Mouse (Mus musculus): Measurements from ENCODE around the gene Acot11. TPM values are rescaled to one million over a fixed set of nuclear protein-coding genes. Genes with fewer than 3 reads are reported as not detected.
A peak's percentile ranks its signal among the peaks of the same experiment; 100 is the strongest.
"Not testable (repeated sequence)": the region's sequence is repeated elsewhere in the genome, so short reads cannot be mapped to it uniquely, and the experiment has no call there.

The Acot11 gene
- polyA plus RNA-seq, 1 experiment from 2014 or later, result 6.1 TPM

DNA sequence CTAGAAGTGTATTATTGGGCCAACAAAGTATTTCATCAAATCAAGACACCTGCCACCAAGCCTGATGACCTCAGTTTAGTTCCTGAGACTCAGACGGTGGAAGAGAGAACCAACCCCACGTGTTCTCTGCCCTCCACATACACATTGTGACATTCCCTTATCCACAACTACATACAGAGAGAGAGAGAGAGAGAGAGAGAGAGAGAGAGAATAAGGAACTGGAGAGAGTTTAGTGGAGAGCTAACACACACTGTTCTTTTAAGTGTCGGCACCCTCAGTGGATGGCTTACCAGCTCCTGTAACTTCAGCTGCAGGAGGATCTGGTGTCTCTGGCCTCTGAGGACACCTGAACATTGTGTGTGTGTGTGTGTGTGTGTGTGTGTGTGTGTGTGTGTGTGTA lies 2.5 kb upstream of the Acot11 start:
- no peak overlapping the region for H3K4me2 ChIP-seq
- ATAC-seq (replicated peaks; ENCODE audit: insufficient number of reproducible peaks, insufficient read depth, low FRiP score, low read depth), result no peak
- 62% methylated on average over 3 of the region's 3 CpGs for WGBS
- no peak overlapping the region for H3K4me3 ChIP-seq
- no peak overlapping the region for H3K27ac ChIP-seq
- H3K27me3 ChIP-seq, result no peaks in the 10 kb centered on the region
- peaks cover 11% of the 10 kb centered on the region for H3K4me1 ChIP-seq (replicated peaks)
- H3K36me3 ChIP-seq, result no peaks in the 10 kb centered on the region
- no peak overlapping the region for H3K9ac ChIP-seq
- H3K9me3 ChIP-seq (replicated peaks), result no peaks in the 10 kb centered on the region

DNA sequence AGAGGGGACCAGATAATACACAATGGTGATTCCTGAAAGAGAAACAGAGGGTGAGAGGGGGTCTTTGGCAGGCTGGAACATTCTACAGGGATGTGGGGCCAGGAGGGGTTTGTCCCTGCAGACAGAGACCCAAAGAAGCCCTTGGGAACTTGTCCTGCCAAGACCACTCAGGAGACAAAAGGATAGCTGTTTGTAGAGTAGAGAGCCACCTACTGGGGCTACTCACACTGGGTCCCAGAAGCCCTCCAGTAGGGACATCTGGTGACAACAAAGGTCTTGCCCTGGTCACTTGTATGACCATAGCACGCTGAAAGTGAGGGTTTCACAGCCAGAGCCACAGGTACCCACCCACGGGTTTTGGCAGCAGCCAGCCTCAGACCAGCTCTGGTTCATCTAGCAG lies 1.1 kb upstream of the Acot11 start:
- 37% methylated on average over 2 of the region's 2 CpGs for WGBS
- peaks cover 11% of the 10 kb centered on the region for H3K4me1 ChIP-seq (replicated peaks)
- no peak overlapping the region for H3K4me2 ChIP-seq
- H3K9me3 ChIP-seq (replicated peaks), result no peaks in the 10 kb centered on the region
- H3K27me3 ChIP-seq, result no peaks in the 10 kb centered on the region
- H3K36me3 ChIP-seq, result no peaks in the 10 kb centered on the region
- no peak overlapping the region for H3K4me3 ChIP-seq
- H3K9ac ChIP-seq, result no peak overlapping the region
- ATAC-seq (replicated peaks; ENCODE audit: insufficient number of reproducible peaks, insufficient read depth, low FRiP score, low read depth), result no peak
- H3K27ac ChIP-seq, result no peak overlapping the region

DNA sequence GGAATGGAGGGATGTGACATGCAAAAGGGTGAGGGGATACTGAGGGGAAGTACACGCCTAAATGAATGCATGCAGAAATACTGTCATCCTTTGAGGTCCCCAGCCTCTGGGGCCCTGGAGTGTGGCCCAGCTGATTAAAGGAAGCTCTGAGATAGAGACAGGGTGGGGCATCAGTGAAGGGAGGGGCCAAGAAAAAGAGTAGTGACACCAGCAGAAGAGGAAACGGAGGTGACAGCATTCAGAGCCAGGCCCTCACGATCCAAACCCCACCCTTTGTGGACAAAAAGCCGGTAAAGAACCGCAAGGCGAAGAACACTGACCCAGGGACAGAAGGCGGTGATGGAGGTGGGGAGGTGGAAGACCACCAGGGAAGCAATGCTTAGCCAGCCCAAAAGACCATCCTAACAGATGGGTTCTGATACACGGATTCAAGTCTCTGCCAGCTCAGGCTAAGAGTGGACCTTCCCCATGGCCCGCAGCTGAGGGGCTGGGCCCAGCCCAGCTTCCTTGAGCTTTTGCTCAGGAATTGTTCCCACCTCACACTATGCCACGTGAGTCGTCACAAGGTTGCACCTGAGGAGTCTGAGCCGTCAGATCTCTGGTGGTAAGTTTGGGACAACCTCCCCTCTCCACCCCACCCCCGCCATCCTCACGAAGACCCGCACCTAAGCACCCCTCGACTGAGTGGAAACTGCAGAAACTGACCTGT lies 443 bp downstream of the Acot11 start:
- no peaks in the 10 kb centered on the region for H3K9me3 ChIP-seq (replicated peaks)
- H3K27me3 ChIP-seq, result no peaks in the 10 kb centered on the region
- 0 out of 2 replicates have a peak, but pooled peaks have one; percentile 19 for ATAC-seq (replicated peaks; ENCODE audit: insufficient number of reproducible peaks, insufficient read depth, low FRiP score, low read depth)
- peak overlapping the region; percentile 44 for H3K4me3 ChIP-seq
- no peak overlapping the region for H3K27ac ChIP-seq
- H3K4me2 ChIP-seq, result peak overlapping the region; percentile 78
- H3K4me1 ChIP-seq (replicated peaks), result peaks cover 23% of the 10 kb centered on the region
- H3K9ac ChIP-seq, result peak overlapping the region; percentile 51
- WGBS, result 36% methylated on average over 16 of the region's 16 CpGs
- no peaks in the 10 kb centered on the region for H3K36me3 ChIP-seq

DNA sequence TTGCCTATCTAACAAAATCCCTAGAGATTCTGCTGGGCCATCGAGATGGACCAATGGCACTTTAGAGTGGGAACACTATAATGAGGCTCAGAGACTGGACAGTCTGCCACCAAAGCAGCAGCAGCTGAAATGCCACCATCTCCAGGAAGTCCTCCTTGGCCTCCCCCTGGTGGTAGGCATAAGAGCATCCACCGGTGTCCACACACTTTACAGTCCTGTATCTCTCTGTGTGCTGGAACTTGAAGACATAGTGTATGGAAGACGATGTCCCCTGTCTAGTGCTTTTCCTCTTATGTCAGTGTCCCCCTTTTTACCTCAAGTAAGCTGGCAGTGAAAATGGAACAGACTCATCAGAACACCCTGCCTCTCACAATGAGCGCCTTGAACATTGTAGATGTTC lies 1.0 kb downstream of the Acot11 start:
- Histone ChIP-seq H3K4me2 (no peak overlapping the region), H3K27ac (no peak overlapping the region), H3K27me3 (no peaks in the 10 kb centered on the region), H3K4me1 (replicated peaks) (peaks cover 27% of the 10 kb centered on the region), H3K9ac (no peak overlapping the region), H3K36me3 (no peaks in the 10 kb centered on the region), H3K4me3 (no peak overlapping the region), H3K9me3 (replicated peaks) (no peaks in the 10 kb centered on the region)
- no peak for ATAC-seq (replicated peaks; ENCODE audit: insufficient number of reproducible peaks, insufficient read depth, low FRiP score, low read depth)
- WGBS, result 80% methylated on average over 4 of the region's 4 CpGs

DNA sequence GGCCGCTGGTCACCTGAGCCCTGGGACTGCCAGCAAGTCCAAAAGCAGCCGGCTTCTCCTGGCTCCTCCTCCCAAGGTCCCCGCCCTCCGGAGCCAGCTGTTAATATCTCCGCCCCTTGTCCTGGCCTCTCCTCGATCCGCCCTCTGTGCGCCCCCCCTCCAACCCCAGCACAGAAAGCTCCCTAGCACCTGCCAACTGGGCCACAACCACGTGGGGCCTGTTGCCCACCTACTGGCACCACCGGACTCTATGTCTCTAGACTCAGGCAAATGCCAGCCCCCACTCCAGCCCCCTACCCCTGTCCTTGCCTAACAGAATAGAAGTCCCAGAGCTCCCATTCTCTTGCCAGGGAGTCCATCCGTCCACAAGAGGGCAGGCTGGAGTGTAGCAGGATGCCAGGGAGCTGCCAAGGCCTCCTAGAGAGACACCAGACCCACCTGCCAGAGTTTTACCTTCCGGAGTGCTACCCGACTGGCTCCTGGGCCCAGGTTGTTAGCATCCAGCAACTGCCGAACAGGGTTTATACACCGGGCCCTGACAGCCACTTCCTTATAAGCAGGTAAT lies 4.9 kb downstream of the Acot11 start:
- Histone ChIP-seq H3K4me2 (peak overlapping the region; percentile 62), H3K36me3 (no peaks in the 10 kb centered on the region), H3K4me3 (peak overlapping the region; percentile 45), H3K4me1 (replicated peaks) (peaks cover 33% of the 10 kb centered on the region), H3K27ac (peak overlapping the region; percentile 78), H3K27me3 (no peaks in the 10 kb centered on the region), H3K9me3 (replicated peaks) (no peaks in the 10 kb centered on the region), H3K9ac (peak overlapping the region; percentile 26; the same call in 1 of the 2 replicates)
- ATAC-seq (replicated peaks; ENCODE audit: insufficient number of reproducible peaks, insufficient read depth, low FRiP score, low read depth), result peak; percentile 85
- WGBS, result 9% methylated on average over 15 of the region's 15 CpGs

DNA sequence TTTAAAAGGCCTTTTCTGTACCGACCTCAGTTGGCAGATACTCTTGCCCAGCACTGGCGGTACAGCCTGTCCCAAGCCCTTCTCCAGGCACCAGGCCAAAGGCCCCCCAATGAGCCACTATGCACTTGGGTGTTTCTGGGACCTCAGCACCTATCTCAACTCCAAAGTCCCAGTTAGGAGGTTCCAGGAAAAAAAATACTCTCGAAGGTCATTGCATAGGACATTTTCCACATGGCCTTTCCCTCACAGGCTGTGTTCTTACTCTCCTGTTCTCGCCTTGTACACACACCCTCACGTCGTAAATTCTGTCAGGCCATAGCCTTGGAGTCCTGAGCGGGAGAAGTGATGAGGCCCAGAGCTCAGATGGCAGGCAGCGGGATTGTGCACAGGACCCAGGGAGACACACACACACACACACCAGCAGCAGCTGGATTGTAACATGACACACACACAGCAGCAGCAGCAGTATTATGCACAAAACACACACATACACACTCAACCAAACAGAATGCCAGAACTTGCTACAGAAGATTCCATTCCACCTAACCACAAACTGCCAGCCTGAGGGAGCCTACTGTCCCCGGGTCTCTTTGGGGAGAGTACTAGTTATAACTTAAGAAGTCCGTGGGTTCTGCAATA lies 5.8 kb downstream of the Acot11 start:
- H3K27ac ChIP-seq, result peak overlapping the region; percentile 78
- H3K4me2 ChIP-seq, result peak overlapping the region; percentile 62
- H3K9ac ChIP-seq, result peak overlapping the region; percentile 26; the same call in 1 of the 2 replicates
- peak overlapping the region; percentile 45 for H3K4me3 ChIP-seq
- ATAC-seq (replicated peaks; ENCODE audit: insufficient number of reproducible peaks, insufficient read depth, low FRiP score, low read depth), result 0 out of 2 replicates have a peak, but pooled peaks have one; percentile 18
- 30% methylated on average over 10 of the region's 10 CpGs for WGBS
- no peaks in the 10 kb centered on the region for H3K36me3 ChIP-seq
- no peaks in the 10 kb centered on the region for H3K9me3 ChIP-seq (replicated peaks)
- peaks cover 25% of the 10 kb centered on the region for H3K4me1 ChIP-seq (replicated peaks)
- H3K27me3 ChIP-seq, result no peaks in the 10 kb centered on the region

DNA sequence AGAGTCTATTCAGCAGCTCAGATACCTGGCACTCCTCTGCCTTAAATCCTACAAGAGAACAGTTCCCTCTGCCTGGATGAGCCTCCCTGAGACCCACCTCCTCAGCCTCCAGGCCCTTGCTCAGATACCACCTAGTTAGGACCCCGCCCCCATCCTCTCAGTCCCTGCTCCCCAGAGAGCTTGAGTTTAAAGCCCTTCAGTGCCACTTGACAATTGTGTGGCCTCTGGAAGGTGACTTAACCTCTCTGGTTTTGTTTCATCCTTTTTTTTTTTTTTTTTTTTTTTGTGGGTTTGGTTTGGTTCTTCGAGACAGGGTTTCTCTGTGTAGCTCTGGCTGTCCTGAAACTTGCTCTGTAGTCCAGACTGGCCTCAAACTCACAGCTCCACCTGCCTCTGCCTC lies 9.5 kb downstream of the Acot11 start:
- 95% methylated on average over 2 of the region's 2 CpGs for WGBS
- Histone ChIP-seq H3K9me3 (replicated peaks) (no peaks in the 10 kb centered on the region), H3K4me1 (replicated peaks) (peaks cover 24% of the 10 kb centered on the region), H3K27ac (no peak overlapping the region), H3K27me3 (no peaks in the 10 kb centered on the region), H3K4me3 (no peak overlapping the region), H3K4me2 (no peak overlapping the region), H3K9ac (no peak overlapping the region), H3K36me3 (no peaks in the 10 kb centered on the region)
- no peak for ATAC-seq (replicated peaks; ENCODE audit: insufficient number of reproducible peaks, insufficient read depth, low FRiP score, low read depth)

DNA sequence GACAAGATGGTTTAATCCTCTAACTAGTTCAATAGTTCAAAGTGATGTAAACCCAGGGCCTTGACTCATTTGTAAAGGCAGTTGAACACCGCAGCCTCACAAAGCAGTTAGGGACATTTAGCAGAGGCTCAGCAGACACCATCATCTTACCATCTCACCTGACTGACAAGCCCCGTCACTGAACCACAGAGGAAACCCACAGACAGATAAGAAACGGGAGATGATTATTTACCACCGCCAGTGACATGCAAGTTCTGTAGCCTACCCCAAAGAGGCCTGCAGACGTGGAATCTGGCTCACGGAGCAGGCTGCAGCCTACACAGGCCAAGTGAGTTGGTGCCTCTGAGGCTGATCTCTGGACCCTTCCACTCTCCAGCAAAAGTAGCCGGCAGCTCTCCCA lies 10.6 kb downstream of the Acot11 start:
- Histone ChIP-seq H3K27ac (no peak overlapping the region), H3K4me2 (no peak overlapping the region), H3K36me3 (no peaks in the 10 kb centered on the region), H3K4me1 (replicated peaks) (peaks cover 24% of the 10 kb centered on the region), H3K27me3 (no peaks in the 10 kb centered on the region), H3K9ac (no peak overlapping the region), H3K9me3 (replicated peaks) (no peaks in the 10 kb centered on the region), H3K4me3 (no peak overlapping the region)
- ATAC-seq (replicated peaks; ENCODE audit: insufficient number of reproducible peaks, insufficient read depth, low FRiP score, low read depth), result no peak
- WGBS, result 74% methylated on average over 7 of the region's 7 CpGs

DNA sequence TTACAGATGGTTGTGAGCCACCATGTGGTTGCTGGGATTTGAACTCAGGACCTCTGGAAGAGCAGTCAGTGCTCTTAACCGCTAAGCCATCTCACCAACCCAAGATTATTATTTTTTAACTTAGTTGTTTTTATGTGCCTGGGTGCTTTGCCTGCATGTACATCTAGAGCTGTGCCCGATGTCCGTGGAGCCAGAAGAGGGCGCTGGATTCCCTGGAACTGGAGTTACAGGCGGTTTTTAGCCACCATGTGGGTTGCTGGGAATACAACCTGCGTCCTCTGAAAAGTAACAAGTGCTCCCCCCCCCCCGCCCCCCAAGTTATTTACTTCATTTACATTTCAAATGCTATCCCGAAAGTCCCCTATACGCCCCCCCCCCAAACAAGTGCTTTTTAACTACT lies 11.0 kb downstream of the Acot11 start:
- not testable (repeated sequence) for H3K9me3 ChIP-seq (replicated peaks); H3K27me3 ChIP-seq; H3K27ac ChIP-seq; H3K36me3 ChIP-seq; ATAC-seq (replicated peaks; ENCODE audit: insufficient number of reproducible peaks, insufficient read depth, low FRiP score, low read depth); H3K4me2 ChIP-seq; H3K4me3 ChIP-seq; H3K9ac ChIP-seq
- 93% methylated on average over 9 of the region's 9 CpGs for WGBS
- H3K4me1 ChIP-seq (replicated peaks), result peaks cover 21% of the 10 kb centered on the region

DNA sequence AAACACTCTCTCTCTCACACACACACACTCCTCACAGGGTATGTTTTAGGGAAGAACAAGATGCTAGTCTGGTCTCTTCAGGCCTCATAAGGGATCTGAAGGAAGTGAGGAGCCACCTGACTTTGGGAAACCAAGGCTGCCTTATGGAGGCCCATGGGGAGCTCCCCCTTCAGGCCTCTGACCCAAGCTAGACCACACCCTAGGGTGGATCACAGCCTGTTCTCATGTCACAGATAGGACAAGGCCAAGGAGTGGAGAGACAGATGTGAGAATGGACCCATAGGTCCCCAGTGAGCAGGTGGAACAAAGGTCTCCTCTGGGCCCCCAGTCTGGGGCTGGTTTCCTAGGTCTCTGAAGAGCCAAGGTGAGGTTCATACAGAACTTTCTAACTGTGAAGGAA lies 12.5 kb downstream of the Acot11 start:
- Histone ChIP-seq H3K4me1 (replicated peaks) (peaks cover 25% of the 10 kb centered on the region), H3K36me3 (no peaks in the 10 kb centered on the region), H3K9me3 (replicated peaks) (no peaks in the 10 kb centered on the region), H3K4me3 (no peak overlapping the region), H3K27me3 (no peaks in the 10 kb centered on the region), H3K9ac (no peak overlapping the region), H3K4me2 (no peak overlapping the region), H3K27ac (no peak overlapping the region)
- no peak for ATAC-seq (replicated peaks; ENCODE audit: insufficient number of reproducible peaks, insufficient read depth, low FRiP score, low read depth)

DNA sequence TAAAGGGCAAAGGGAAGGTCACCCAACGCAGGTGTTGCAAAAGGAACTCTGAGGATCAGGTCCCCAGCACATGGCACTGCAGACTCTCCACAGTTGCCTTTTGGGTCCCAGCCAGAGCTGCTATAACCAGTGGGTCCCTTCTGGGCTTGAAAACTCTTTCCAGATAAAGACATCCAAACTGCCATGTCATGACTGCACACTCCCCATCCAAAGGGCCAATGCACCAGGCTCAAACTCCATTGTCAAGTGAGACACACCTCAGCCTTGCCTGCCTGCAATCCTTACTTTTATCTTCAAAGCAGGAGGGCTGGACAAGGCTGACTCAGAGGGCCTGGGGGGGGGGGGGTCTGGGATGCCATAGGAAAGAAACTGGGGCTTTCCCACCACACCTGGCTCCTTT lies 13.9 kb downstream of the Acot11 start:
- Histone ChIP-seq H3K4me1 (replicated peaks) (peaks cover 38% of the 10 kb centered on the region), H3K27ac (no peak overlapping the region), H3K4me2 (no peak overlapping the region), H3K9ac (no peak overlapping the region), H3K36me3 (no peaks in the 10 kb centered on the region), H3K4me3 (no peak overlapping the region), H3K9me3 (replicated peaks) (no peaks in the 10 kb centered on the region), H3K27me3 (no peaks in the 10 kb centered on the region)
- WGBS, result 89% methylated on average over 1 of the region's 1 CpGs
- ATAC-seq (replicated peaks; ENCODE audit: insufficient number of reproducible peaks, insufficient read depth, low FRiP score, low read depth), result no peak
